Mouse (Mus musculus): ENCODE data around the gene Ear1. TPM values are rescaled to one million over a fixed set of nuclear protein-coding genes. Genes with fewer than 3 reads are reported as not detected.
"Not testable (repeated sequence)": the region's sequence is repeated elsewhere in the genome, so short reads cannot be mapped to it uniquely, and the experiment has no call there.

Ear1 gene
- polyA plus RNA-seq, 1 experiment from 2014 or later = not detected

DNA sequence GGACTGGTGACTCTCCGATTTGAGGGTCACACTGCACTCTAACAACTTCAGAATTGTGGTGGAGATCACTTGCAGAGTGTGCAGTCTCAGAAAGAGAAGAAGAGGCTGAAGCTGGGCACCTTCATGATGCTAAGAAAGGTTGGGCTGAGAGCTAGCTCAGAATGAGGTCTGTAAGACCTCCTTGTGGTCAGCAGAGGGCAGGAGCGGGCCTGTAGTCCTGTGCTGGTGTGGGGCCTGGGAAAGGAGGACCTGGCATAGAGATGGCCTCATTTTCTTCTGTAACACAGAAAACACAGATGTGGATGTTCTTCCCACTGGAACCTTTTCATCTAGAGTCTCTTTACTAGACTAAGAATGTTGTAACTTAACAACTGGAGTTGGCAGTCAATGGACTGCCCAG, 53.4 kb downstream of the Ear1 start:
- not testable (repeated sequence) for ATAC-seq (replicated peaks; ENCODE audit: low FRiP score); H3K27me3 ChIP-seq (ENCODE audit: control insufficient read depth, insufficient read depth, low read length); H3K4me3 ChIP-seq (ENCODE audit: low read depth, low read length); H3K9me3 ChIP-seq (ENCODE audit: control insufficient read depth, low read length); H3K36me3 ChIP-seq (ENCODE audit: control insufficient read depth, insufficient read depth, low read length); H3K9ac ChIP-seq (ENCODE audit: low read length); H3K4me1 ChIP-seq (replicated peaks; ENCODE audit: control insufficient read depth, insufficient read depth, low read length); H3K27ac ChIP-seq (ENCODE audit: low read depth, low read length); H3K4me2 ChIP-seq (ENCODE audit: low read depth, low read length, severe bottlenecking); DNase-seq (ENCODE audit: low spot score)
- WGBS = 43% methylated on average over 1 of the region's 2 CpGs

DNA sequence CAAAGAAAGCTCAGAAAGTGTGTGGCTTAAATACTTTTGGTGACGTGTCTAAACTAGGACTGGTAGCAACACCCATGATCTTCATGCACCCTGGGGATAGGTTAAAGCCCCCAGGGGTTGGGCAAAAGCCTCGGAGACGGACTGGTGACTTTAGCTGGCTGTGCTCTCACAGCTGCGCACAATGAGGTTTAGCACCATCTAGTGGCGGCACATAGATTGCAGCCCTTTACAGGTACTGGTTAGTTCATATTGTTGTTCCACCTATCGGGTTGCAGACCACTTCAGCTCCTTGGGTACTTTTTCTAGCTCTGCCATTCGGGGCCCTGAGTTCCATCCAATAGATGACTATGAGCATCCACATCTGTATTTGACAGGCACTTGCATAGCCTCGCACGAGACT, 62.9 kb downstream of the Ear1 start:
- not testable (repeated sequence) for ATAC-seq (replicated peaks; ENCODE audit: low FRiP score)
- peak; percentile 65 for DNase-seq (ENCODE audit: low spot score)
- 57% methylated on average over 6 of the region's 9 CpGs for WGBS

DNA sequence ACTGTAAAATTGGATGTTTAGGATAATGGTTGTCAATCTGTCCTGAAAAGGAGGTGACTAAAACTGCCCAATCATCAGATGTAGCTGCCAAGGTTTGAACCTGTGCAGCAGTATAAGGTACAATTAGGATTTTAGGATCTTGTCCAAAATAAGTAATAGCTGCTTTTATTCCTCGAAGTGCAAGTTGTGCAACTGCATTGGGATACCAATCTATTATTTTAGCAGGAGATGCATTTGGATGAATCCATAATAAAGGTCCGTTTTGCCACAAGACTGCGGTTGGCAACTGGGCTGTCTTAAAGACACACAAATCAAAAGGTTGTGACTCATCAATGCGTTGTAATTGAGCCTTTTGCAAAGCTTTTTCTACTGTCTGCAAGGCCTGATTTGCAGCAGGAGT, 67.2 kb downstream of the Ear1 start:
- not testable (repeated sequence) for ATAC-seq (replicated peaks; ENCODE audit: low FRiP score); H3K4me3 ChIP-seq (ENCODE audit: low read depth, low read length); H3K4me1 ChIP-seq (replicated peaks; ENCODE audit: control insufficient read depth, insufficient read depth, low read length); H3K27ac ChIP-seq (ENCODE audit: low read depth, low read length); H3K27me3 ChIP-seq (ENCODE audit: control insufficient read depth, insufficient read depth, low read length); H3K36me3 ChIP-seq (ENCODE audit: control insufficient read depth, insufficient read depth, low read length); H3K4me2 ChIP-seq (ENCODE audit: low read depth, low read length, severe bottlenecking); DNase-seq (ENCODE audit: low spot score); H3K9ac ChIP-seq (ENCODE audit: low read length); H3K9me3 ChIP-seq (ENCODE audit: control insufficient read depth, low read length)
- WGBS = 84% methylated on average over 4 of the region's 4 CpGs

More for the DNA sequence above, 62.9 kb downstream of the Ear1 start:
- not testable (repeated sequence) for H3K36me3 ChIP-seq (ENCODE audit: control insufficient read depth, insufficient read depth, low read length); H3K9me3 ChIP-seq (ENCODE audit: control insufficient read depth, low read length); H3K4me3 ChIP-seq (ENCODE audit: low read depth, low read length); H3K9ac ChIP-seq (ENCODE audit: low read length); H3K27me3 ChIP-seq (ENCODE audit: control insufficient read depth, insufficient read depth, low read length); H3K4me2 ChIP-seq (ENCODE audit: low read depth, low read length, severe bottlenecking); H3K27ac ChIP-seq (ENCODE audit: low read depth, low read length); H3K4me1 ChIP-seq (replicated peaks; ENCODE audit: control insufficient read depth, insufficient read depth, low read length)

DNA sequence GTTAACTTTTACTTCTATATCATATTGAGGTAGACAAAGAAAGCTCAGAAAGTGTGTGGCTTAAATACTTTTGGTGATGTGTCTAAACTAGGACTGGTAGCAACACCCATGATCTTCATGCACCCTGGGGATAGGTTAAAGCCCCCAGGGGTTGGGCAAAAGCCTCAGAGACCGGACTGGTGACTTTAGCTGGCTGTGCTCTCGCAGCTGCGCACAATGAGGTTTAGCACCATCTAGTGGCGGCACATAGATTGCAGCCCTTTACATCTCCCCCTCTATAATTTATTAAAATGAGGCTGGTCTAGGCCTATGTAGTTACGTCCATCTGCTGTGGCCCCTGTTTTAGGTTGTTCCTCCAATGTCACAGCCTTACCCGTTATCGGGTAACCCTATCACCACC, 70.9 kb downstream of the Ear1 start:
- H3K27me3 ChIP-seq (ENCODE audit: control insufficient read depth, insufficient read depth, low read length); H3K36me3 ChIP-seq (ENCODE audit: control insufficient read depth, insufficient read depth, low read length); H3K9me3 ChIP-seq (ENCODE audit: control insufficient read depth, low read length); H3K4me3 ChIP-seq (ENCODE audit: low read depth, low read length); ATAC-seq (replicated peaks; ENCODE audit: low FRiP score); DNase-seq (ENCODE audit: low spot score); H3K9ac ChIP-seq (ENCODE audit: low read length); H3K4me1 ChIP-seq (replicated peaks; ENCODE audit: control insufficient read depth, insufficient read depth, low read length); H3K4me2 ChIP-seq (ENCODE audit: low read depth, low read length, severe bottlenecking); H3K27ac ChIP-seq (ENCODE audit: low read depth, low read length): not testable (repeated sequence)
- 21% methylated on average over 7 of the region's 7 CpGs for WGBS

DNA sequence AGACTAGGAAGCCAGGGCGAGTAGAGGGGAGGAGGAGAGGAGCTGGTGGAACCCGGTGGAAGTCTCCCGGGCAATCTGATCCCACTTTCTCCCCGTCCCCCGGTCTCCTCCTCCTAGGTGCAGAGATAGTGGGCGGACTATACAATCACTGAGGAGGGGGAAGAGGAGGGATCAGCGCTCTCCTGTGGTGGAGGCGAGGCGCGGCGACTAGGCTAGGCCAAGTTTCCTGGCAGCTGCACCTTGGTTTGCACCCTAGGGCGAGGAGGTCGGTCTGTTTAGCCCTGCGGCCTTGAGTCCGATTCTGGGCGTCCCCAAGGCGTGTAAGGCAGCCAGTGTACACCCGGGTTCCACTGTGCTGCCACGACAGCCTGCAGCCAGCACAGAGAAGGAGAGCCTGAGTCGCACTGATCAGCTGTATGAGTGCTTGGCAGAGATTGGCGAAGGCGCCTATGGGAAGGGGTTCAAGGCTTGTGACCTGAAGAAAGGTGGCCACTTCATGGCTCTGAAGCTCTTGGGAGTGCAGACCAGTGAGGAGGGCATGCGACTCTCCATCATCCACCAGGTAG, 78.3 kb downstream of the Ear1 start:
- Histone ChIP-seq H3K4me2 (ENCODE audit: low read depth, low read length, severe bottlenecking) (peak overlapping the region; percentile 39; the same call in 1 of the 2 replicates), H3K4me3 (ENCODE audit: low read depth, low read length) (0 out of 2 replicates have a peak overlapping the region, but pooled peaks have one; percentile 7)
- 11% methylated on average over 22 of the region's 23 CpGs for WGBS
- not testable (repeated sequence) for H3K9me3 ChIP-seq (ENCODE audit: control insufficient read depth, low read length); H3K9ac ChIP-seq (ENCODE audit: low read length); H3K27ac ChIP-seq (ENCODE audit: low read depth, low read length); H3K36me3 ChIP-seq (ENCODE audit: control insufficient read depth, insufficient read depth, low read length); H3K4me1 ChIP-seq (replicated peaks; ENCODE audit: control insufficient read depth, insufficient read depth, low read length); H3K27me3 ChIP-seq (ENCODE audit: control insufficient read depth, insufficient read depth, low read length)
- ATAC-seq (replicated peaks; ENCODE audit: low FRiP score) (peak; percentile 60), DNase-seq (ENCODE audit: low spot score) (peak; percentile 48)

DNA sequence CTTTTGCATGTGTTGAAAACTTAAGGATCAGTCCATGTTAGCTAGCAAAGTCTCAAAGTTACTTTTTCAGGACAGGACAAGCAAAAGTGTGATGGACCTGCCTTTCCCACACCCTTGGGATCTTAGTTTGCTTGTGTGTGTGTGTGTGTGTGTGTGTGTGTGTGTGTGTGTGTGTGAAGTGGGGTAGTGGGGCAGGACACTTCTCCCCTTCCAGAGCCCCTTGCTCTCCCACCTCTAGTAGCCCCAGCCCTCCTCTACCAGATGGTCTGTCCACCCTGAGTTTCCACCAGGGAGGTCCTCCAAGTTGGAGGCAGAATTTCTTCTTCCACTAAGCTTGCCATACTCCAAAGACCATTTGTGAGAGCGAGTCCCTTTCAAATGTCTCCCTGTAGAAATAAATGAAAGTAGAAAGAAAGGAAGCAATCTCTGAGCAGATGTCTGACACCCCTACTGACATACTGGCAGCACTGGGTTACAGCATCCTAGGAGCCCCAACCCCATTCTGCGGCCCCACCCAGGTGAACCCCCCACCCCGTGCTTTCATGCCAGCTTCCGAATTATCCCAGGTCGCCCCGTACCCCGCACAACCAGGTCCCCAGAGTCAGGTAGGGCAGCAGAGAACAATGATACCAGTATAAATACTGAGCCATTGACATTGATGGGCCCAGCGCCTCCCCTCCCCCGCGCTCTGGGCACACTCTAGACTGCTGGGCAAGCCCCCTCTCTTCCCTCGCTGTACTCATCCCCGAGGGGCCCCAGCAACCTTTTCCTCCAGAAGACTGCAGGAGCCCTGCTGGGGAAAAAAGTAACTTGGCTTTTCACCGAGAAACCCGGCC, 79.0 kb downstream of the Ear1 start:
- H3K9ac ChIP-seq (ENCODE audit: low read length) = no peak overlapping the region
- peak; percentile 42 for DNase-seq (ENCODE audit: low spot score)
- peak; percentile 77 for ATAC-seq (replicated peaks; ENCODE audit: low FRiP score)
- H3K27me3 ChIP-seq (ENCODE audit: control insufficient read depth, insufficient read depth, low read length) = no peaks in the 10 kb centered on the region
- H3K9me3 ChIP-seq (ENCODE audit: control insufficient read depth, low read length) = no peaks in the 10 kb centered on the region
- H3K4me2 ChIP-seq (ENCODE audit: low read depth, low read length, severe bottlenecking) = peak overlapping the region; percentile 39; the same call in 1 of the 2 replicates
- no peaks in the 10 kb centered on the region for H3K4me1 ChIP-seq (replicated peaks; ENCODE audit: control insufficient read depth, insufficient read depth, low read length)
- WGBS = 20% methylated on average over 14 of the region's 14 CpGs
- H3K36me3 ChIP-seq (ENCODE audit: control insufficient read depth, insufficient read depth, low read length) = no peaks in the 10 kb centered on the region
- 0 out of 2 replicates have a peak overlapping the region, but pooled peaks have one; percentile 7 for H3K4me3 ChIP-seq (ENCODE audit: low read depth, low read length)
- no peak overlapping the region for H3K27ac ChIP-seq (ENCODE audit: low read depth, low read length)

DNA sequence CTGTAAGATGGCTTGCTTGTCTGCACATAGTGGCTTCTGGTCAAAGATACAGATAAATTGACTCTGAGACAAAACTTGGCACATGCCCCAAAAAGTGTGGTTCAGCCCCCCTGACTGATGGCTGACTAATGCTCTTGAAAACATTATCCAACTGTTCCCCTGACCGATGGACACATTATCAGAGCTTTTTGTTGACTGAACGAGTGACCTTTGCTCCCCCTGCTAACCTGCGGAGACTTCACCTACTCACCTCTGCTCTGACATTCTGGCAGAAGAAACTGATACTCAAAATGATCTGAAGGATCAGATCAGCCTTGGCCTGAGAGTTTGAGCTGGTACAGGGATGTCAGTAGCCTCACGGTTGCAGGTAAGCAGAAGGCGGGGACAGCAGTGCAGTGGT, 81.5 kb downstream of the Ear1 start:
- not testable (repeated sequence) for H3K4me3 ChIP-seq (ENCODE audit: low read depth, low read length); H3K27ac ChIP-seq (ENCODE audit: low read depth, low read length); DNase-seq (ENCODE audit: low spot score); H3K9ac ChIP-seq (ENCODE audit: low read length); H3K36me3 ChIP-seq (ENCODE audit: control insufficient read depth, insufficient read depth, low read length); H3K27me3 ChIP-seq (ENCODE audit: control insufficient read depth, insufficient read depth, low read length); H3K9me3 ChIP-seq (ENCODE audit: control insufficient read depth, low read length); H3K4me1 ChIP-seq (replicated peaks; ENCODE audit: control insufficient read depth, insufficient read depth, low read length); ATAC-seq (replicated peaks; ENCODE audit: low FRiP score); H3K4me2 ChIP-seq (ENCODE audit: low read depth, low read length, severe bottlenecking)
- 80% methylated on average over 5 of the region's 5 CpGs for WGBS

DNA sequence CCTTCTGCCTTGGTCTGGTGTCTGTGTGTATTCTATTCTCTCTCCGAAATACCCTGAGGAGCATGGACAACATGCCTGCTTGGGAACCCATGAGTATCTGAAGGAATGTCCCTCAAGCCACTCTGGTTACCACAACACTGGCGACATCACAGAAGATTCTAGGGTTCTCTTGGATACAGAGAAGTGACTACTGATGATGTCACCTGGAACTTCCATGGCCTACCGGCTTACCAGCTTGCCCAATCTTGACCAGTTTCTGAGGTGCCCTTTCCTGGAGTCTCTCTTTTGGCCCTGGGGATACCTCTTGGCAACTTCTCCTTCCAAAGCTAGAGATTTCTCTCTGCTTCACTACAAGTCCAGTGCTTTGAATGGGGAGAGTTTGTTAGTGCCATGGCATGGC, 90.7 kb downstream of the Ear1 start, which contains the start of gene Gm8180:
Gm8180 (minus strand) TSS at position 101 of the 400 bp plus-strand sequence.
- not testable (repeated sequence) for H3K4me3 ChIP-seq (ENCODE audit: low read depth, low read length); H3K4me1 ChIP-seq (replicated peaks; ENCODE audit: control insufficient read depth, insufficient read depth, low read length); H3K4me2 ChIP-seq (ENCODE audit: low read depth, low read length, severe bottlenecking); H3K36me3 ChIP-seq (ENCODE audit: control insufficient read depth, insufficient read depth, low read length); H3K9me3 ChIP-seq (ENCODE audit: control insufficient read depth, low read length); DNase-seq (ENCODE audit: low spot score); ATAC-seq (replicated peaks; ENCODE audit: low FRiP score); H3K27ac ChIP-seq (ENCODE audit: low read depth, low read length); H3K9ac ChIP-seq (ENCODE audit: low read length); H3K27me3 ChIP-seq (ENCODE audit: control insufficient read depth, insufficient read depth, low read length)
- WGBS = 81% methylated on average over 3 of the region's 3 CpGs
